Mouse (Mus musculus): Measurements from ENCODE around the gene Fhl1.

Fhl1 gene

DNA sequence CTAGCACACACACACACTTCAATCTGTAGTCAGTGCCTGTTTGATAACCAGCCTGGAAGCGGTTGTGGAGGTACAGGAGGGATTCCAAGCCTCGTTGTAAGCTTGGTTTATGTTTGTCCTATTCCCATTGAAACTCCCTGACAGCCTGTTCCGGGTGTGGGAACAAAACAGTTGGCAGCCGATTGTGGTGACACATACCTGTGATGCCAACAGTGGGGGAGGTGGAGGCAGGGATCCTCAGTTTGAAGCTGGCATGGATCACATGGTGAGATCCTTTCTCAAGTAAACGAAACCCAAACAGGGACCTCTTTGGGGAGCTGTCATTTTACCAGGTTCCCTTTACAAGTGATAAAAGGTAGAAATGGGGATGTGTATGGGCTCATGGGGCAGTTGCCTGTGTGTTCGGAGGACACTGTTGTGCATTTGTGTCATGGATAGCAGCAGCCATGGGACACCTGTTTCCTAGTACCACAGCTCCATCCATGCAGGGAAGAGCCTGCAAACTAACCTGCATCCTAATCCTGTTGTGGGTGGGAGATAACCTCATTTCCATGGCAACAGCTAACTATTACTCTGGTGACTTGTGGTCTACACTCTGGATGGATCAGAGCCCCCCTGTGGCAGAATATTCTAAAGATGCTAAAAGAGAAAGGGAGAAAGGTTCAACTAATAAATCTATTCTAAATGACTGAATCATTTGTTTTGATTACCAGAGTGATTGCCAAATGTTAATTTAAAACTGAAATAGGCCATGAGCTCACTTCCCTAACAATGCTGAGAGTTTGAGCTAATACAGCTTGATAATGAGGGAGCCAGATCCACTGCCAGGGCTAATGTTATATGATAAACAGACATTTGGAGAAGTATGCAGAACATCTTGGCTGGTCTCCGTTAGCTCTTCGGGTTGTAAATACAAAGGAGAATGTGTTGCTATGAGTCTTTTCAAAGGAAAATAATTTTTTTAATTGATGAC lies 22.0 kb downstream of the Fhl1 start:
- DNase-seq: peak; percentile 55 to 69

GRCm38 (mm10) chrX:56755646-56756045 lies 24.1 kb downstream of the Fhl1 start:
- DNase-seq: peak in 1 of 2 experiments; percentile 57

GRCm38 (mm10) chrX:56756352-56756751 lies 24.8 kb downstream of the Fhl1 start:
- DNase-seq: no peak

- no peak for DNase-seq
Measured at GRCm38 (mm10) chrX:56760257-56760760, 28.7 kb downstream of the Fhl1 start.

DNA sequence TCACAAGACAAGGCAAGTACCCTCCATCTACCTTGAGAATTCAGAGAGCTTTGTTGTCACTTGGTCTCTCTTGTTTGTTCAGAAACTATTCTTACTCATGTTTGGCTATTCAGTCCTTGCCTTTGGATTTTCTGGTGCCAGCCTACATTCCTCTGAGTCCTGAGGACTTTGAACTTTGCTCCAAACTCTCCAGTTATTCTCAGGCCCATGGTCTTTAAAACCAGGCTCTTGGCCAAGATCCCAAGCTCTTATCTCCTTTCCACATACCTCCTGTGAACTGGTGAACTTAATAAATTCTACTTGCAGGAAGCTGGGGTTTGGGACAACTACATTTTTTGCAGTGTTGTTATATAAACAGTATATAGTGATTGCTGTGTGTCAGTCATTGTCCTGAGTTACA lies 38.3 kb downstream of the Fhl1 start:
- DNase-seq: no peak

DNA sequence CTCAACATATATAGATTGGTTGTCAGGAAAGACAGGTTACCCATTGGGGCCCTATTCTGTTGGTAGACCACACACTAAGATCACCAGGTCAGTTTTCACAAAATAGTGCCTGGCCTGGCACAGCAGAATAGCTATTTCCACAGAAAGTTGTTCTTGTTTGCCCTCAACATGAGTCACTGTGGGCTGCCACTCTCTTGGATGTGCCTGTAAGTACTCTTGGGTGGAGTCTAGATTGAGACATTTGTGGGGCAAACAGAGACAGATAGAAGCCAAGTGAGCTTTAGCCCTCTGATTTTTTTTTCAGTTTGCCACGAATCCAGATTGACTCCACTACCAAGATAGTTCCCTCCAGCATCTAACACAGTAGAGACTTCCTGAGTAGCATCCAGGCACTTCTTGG lies 40.2 kb downstream of the Fhl1 start:
- DNase-seq: no peak

DNA sequence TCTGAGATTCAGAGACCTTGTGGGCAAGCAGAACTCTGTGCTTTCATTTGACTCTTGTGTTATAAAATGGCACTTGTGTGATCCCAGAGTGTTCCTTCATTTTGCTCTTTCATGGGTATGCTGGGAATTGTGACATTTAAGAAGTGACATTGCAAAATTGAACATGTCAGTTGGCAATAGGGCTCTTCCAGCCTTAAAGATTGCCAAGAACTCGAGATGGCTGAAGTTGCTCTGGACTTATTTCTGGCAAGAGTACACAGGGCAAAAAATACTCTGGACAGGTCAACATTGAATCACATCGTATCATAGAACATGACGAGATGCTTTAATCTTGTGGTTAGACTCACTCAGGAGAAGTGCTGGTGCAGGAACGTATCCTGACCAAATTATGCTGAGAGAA lies 41.7 kb downstream of the Fhl1 start:
- no peak for DNase-seq

- DNase-seq: no peak
Measured at GRCm38 (mm10) chrX:56786281-56787061, 54.9 kb downstream of the Fhl1 start.

GRCm38 (mm10) chrX:56787486-56787885 lies 55.9 kb downstream of the Fhl1 start:
- no peak for DNase-seq

GRCm38 (mm10) chrX:56790591-56790990 lies 59.0 kb downstream of the Fhl1 start:
- DNase-seq: no peak

DNA sequence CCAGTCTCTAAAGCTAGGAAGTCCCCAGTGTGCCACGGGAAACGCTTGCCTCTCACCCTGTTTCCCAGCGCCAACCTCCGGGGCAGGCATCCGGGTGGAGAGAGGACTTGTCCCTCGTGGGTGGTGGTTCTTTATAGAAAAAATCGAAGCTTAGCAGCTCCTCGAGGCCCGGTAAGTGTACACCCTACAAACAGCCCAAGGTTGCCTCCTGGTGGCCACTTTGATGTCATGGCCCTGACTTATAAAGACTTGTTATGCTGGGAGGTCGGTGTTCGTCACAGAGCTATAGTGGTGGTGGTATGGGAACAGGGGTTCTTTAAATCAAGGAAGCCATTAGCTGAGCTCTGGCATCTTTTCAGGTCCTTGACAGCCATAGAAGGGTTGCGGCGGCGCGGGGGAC lies 59.7 kb downstream of the Fhl1 start:
- peak; percentile 61 to 77 for DNase-seq

DNA sequence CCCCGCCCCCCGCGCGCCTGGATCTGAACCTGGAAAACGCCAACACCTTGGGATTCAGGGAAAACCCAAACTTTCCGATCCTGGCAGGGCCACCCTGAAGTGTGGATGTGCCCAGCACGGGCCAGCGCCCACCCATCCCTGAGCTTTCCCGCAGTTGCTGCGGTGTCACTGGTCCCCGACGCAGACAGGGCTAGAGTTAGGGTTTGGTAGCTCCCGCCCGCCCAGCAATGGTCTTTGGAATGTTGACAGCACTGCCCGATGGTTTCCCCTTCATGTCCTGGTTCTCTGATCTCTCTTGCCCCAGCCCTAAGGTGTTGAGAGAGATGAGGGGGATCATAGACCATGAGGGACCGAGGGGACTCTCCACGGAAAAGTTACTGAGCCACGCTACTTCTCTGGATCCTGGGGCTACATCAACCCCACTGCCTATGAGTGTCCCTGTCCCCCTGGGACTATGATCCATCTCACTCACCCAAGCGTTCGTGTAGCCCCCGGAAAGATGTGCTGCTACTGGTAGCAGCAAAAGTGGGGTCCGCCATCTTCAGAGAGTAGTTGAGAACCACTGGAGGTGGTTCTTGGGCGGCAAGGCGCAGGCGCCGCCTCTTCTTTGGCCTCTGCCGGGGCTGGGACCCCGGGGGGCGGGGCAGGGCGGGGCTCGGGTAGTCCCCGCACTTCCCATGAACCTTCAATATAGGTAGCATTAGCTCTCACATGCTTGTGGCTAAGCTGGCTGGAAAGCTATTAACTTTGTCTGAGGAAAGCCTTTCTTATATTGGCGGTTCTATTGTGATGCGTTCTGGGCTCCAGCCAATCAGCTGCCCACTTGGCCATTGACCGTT lies 90.4 kb downstream of the Fhl1 start, which contains the start of gene Map7d3:
TSS of gene Map7d3 (minus strand) at position 562 of the 839 bp plus-strand sequence.
- DNase-seq: no peak

GRCm38 (mm10) chrX:56827492-56827891 lies 95.9 kb downstream of the Fhl1 start:
- DNase-seq: no peak

DNA sequence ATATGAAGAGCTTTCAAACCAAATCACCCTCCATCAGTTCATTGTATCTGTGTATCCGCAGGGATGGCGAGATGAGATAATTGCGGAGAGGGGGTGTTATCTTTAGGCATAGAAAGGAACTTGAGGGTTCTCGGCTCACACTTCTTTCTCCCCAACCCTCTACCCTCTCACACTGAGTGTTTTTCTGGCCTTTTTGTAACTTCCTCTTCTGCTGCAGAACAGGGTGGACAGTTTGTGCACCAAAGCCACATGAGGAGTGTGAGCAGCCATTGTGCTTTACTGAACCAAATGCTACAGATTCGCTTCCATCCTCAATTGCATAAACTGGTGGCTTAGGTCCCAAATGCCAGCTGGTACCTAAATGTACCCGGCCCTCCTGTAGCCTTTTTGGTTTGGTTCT lies 104.3 kb downstream of the Fhl1 start:
- DNase-seq: no peak

DNA sequence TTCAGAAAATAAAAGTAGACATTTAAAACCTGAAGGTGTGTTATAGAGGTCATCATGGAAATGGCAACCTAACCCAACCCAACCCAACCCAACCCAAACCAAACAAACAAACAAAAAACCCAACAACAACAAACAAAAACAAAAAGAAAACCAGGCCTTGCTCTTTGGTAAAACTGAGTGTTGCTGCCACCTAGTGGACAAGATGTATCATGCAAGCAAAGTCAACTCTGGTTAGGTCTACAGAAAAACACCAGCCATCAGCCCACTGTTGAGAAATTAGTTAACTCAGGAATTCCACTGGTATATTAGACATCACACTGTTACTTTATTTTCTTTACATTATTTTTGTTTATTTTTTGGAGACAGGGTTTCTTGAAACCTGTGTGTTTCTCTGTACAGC lies 107.8 kb downstream of the Fhl1 start:
- peak; percentile 6 to 53 for DNase-seq

DNA sequence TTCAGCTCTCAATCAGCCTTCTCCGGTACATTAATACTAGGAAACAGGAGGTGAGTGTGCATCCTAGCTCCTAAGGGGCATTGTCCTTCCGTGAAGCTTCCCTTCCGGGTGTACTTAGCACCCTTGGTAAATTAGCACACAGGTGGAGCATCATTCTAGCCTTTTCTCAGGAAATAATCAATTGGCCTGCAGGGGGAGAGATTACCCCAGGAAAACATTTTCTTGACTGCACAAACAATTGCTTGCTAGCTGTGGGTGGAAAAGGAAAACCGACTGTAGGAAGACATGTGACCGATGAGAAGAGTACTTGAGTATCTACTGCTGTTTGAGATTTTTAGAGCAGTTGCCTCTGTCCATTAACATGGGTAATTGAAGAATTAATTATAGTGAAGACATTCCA lies 109.7 kb downstream of the Fhl1 start:
- no peak for DNase-seq

Measured in cerebellum, postnatal 25 days (tissue).